Mouse (Mus musculus) embryo, embryonic 11.5 days (tissue): Measurements from ENCODE around the gene Hormad2.

Experiments used
- DNase-seq: peaks from one replicate; pipeline ENCODE4 v3.0.0-alpha.2; 2012; ENCODE audit warnings: low read depth, low spot score

The Hormad2 gene

GRCm38 (mm10) chr11:4440978-4441377 lies at the start of gene Hormad2:
Gene Hormad2, minus strand, starts transcription at chr11:4441105.
- no peak for DNase-seq

- DNase-seq = no peak
Observed at GRCm38 (mm10) chr11:4489207-4489606, 48.3 kb upstream of the Hormad2 start.

- no peak for DNase-seq
Observed at GRCm38 (mm10) chr11:4488798-4489197, 47.9 kb upstream of the Hormad2 start.

DNA sequence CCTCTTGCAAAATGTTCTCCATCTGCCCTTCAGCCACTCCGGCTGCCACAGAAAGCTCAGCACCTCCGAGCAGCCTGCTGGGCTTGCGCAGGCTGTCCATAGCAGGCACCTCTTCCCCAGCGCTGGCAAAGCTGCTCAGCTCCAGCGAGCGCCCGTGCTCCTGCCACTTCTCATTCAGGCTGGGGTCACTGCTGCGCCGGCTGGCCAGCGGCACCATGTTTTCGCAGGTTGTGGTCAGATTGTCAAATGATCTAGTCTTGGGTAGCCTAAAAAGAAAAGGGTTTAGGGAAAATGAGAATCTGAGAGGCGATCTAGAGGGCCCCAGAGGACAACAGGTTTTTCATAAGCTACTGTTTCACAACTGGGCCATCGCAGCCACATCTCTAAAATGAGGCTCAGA lies 47.5 kb upstream of the Hormad2 start:
- no peak for DNase-seq

DNA sequence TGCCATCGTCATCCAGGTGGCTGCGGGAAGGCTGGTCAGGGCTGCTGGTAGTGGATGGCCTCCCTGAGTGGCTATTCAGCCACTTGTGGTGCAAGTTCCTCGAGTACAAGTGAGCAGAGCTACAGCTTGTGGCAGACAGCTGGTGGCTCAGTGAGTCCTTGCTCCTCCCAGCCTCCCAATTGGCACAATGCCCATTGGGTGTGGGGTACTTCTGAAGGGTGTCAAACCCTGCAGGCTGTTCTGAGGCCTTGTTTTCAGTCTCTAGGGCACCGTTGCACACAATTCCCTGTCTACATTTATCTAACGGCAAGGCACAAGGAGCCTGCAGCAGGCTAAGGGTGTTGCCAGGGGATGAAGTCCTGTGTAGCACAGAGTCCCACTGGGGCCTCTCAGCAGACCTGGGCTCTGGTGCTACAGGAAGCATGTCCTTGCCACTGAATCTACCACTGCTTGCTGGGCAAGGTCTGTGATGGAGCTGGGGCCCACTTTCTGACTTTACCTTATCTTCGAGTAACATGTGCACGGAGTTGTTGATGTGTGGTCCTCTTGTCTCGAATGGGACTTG lies 46.6 kb upstream of the Hormad2 start:
- no peak for DNase-seq

- DNase-seq = no peak
Observed at GRCm38 (mm10) chr11:4484541-4484940, 43.6 kb upstream of the Hormad2 start.

- DNase-seq = no peak
Observed at GRCm38 (mm10) chr11:4482641-4483040, 41.7 kb upstream of the Hormad2 start.

DNA sequence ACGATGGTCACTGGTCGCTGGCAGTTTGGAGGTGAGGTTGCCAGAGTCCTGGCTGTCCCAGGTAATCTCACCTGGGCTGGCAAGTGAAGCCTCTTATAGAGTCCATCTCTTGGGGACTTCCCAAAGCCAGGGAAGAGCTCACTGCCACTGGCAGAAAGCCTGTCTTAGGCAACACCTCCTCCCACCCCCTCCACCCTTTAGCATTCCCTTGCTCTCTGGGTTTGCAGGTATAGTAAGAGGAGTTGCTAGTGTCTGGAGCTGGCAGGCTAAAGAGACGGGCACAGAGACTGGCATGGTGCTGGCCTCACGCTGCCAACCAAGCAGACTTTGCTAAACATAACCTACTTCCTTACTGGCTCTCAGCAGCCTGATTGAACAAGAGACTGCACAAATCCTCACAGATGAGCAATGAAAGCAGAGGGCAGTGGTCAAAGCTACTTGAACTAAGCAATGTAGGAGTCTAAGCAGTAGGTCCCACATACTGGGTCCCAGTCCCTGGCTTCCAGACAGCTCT lies 35.3 kb upstream of the Hormad2 start:
- DNase-seq = no peak

DNA sequence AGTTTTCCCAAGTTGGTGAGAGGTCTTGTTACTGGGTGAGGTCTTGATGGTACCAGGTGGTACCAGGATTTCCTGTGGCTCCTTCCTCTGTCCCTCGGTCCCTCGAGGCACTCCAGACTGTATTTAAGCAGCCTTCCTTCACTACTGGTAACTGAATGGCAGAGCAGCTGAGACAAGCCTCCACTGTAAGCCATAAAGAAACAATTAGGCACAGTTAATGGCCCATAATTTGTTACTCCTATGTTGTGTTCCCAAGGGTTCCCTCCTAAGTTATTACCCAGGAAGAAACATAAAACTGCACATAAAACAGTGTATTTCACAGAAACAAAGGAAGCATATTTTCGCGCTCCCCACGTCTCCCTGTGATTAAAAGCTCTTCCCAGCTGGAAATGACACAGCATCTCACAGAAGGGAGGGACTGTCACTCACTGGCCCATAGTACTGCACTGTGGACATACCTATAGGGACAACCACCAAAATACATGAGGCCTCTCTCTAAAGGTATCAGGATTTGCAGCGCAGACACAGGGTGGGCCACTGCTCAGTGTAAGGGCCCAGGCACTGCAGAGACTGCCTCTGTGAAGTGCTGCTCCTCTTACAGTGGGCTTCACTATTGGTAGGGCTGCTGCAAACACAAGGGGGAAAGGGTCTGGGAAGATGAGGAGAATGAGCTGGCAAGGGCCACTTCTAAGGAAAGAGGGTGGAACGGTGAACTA lies 31.7 kb upstream of the Hormad2 start:
- no peak for DNase-seq

DNA sequence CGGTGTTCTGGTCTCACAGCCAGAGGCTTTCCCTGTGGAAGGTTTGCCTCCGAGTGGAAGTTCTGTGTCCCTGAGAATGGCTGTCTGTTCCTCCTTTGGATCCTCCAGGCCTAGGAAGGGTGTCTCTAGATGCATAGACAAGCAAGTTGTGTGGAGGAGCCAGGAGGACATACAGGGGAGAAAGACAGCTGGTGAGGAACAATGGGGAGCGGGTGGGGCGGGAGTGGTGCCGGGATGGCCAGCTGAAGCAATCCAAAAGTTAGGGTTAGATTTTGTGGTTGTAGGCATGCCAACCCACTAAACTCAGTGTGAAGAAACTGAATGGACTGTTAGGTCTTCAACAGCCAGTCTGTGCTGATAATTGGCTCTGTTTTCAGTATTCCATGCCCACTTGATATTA lies 30.8 kb upstream of the Hormad2 start:
- DNase-seq = no peak

DNA sequence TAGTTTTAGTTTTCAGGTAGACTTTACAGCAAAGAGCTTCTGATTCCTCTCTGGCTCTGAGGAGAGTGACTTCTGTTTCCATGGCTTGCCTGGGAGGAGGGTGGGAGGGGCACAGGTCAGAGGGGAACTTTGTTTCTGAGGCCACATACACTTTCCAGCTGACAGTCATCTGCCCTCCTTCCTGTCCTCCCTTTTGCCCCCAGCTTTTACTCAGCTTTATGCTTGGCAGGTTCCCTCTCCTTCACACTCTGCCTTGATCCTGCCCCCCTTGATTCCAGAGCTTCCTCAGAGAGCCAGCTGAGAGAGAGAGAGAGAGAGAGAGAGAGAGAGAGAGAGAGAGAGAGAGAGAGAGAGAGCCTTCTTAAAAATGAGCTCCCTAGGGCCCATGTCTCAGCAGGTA lies 30.3 kb upstream of the Hormad2 start:
- DNase-seq = no peak

- no peak for DNase-seq
Observed at GRCm38 (mm10) chr11:4469091-4469490, 28.2 kb upstream of the Hormad2 start.

DNA sequence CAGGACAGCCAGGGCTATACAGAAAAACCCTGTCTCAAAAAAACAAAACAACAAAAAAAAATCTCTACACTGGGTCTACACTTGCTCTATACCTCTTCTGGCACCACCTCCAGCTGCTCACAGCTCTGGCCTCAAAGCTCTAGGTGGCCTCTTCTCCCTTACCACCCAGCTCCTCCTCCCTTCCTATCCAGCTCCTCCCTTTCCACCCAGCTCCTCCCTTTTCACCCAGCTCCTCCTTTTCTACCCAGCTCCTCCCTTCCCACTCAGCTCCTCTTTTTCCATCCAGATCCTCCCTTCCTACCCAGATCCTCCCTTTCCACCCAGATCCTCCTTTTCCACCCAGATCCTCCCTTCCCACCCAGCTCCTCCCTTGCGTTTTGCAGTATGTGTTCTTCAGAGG lies 26.5 kb upstream of the Hormad2 start:
- DNase-seq = no peak

GRCm38 (mm10) chr11:4466191-4466590 lies 25.3 kb upstream of the Hormad2 start:
- DNase-seq = no peak

GRCm38 (mm10) chr11:4464616-4465015 lies 23.7 kb upstream of the Hormad2 start:
- DNase-seq = no peak

DNA sequence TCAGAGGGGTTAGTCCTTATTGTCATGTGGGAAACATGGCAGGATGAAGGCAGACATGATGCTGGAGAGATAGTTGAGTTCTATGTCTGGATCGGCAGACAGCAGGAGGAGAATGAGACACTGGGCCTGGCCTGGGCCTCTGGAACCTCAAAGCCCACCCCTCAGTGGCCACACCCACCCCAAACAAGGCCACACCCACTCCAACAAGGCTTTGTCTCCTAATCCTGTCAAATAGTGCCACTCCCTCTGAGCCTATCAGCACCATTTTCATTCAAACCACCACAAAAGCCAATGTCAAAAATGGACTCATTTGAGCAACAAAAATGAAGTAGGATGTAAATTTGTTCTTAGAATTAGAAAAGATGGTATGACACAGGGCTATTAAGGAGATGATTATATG lies 23.3 kb upstream of the Hormad2 start:
- DNase-seq = no peak

DNA sequence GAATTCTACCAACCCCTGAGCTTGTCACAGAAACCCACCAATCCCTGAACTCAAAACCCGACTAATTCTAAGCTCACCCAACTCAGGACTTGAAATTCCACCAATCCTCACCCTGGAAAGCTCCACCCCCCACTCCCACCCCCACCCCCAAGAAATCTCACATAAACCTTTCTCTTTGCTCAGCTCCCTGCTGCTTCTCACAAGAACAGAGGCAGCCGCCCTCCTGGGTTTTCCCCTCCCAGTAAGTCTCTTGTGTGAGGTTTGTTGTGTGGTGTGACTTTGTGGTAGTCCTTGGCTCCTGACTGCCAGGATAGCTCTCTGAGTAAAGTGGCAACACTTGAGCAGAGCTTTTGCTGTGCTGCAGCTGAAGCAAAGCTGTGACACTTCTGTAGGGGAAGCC lies 22.0 kb upstream of the Hormad2 start:
- DNase-seq = no peak

DNA sequence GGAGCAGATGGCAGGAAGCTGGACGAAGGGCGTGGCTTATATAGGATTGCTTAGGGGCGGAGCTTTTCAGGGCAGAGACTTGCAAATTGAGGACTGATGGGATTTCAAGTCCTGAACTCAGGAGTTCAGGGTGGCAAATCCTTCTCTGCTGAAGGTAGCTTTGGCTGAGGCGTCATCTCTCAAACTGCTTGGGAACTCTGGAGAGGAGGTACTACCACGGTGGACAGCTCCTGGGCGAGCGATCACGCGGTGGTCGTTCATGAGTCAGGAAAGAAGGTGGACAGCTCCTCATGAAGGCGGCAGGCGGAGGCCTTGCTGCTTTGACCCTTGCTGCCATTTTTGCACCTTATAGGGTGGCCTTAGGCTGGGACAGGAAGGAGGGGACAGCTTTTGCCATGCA lies 20.2 kb upstream of the Hormad2 start:
- no peak for DNase-seq

- DNase-seq = no peak
Observed at GRCm38 (mm10) chr11:4460615-4461014, 19.7 kb upstream of the Hormad2 start.

DNA sequence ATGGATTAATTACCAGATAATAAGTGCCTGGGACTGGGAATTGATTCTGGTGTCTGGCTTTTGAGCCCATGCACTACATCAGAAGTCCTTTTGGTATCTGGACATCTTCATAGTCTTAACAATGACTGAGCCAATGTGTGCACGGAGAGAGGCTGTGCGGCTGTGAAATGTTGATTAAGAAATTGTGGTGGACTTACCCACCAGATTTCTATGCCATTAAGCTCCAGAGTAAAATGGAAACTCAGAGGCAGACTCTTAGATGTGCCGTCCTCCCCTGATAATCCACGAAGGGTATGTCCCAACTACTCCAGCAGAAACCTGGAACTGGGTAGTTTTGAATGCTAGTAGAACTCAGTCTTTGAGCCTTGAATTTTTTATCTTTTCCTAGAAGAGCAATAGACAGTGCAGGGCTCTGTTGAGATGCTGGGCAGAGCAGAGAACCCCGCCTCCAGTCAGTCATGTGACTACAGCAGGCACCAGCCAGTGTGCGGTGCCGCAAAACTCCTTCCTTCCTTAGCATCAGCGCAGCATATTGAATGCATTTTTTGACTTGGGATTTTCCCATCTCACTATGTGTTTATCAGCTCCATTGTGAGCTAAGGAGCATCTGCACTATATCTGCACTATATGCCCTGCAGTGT lies 14.1 kb upstream of the Hormad2 start:
- DNase-seq = no peak

DNA sequence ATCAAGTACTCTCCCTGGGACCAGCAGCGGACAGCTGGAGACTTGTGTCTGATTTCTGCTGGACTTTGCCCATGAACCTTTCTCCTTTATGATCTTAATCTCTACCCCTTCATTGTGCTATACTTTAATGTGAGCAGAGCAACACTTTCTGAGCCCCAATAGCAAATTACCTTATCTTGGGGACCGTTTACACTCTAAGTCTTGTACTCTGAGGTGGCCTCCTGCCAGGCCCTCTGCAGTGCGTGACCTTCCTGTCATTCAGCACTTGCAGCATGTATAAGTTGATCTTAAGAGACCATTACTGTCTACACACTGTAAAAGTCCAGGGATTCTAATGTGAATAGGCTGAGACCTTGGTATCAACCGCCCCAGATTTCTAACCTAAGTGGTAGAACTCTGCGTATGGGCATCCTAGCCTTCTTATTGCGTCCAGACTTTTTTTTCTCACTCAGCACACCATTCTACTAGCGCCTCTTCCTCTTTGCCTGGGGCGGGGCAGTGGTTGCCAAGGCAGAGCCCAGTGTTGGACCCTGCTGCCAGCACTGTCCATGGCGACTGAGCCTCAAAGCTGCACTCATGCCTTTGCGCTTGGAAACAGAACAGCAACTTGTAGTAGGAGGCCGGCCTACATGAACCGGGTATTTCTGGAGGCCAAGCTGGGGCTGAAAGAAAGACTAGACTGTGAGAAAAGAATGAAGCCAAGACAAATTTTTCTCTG lies 11.7 kb upstream of the Hormad2 start:
- DNase-seq = no peak

DNA sequence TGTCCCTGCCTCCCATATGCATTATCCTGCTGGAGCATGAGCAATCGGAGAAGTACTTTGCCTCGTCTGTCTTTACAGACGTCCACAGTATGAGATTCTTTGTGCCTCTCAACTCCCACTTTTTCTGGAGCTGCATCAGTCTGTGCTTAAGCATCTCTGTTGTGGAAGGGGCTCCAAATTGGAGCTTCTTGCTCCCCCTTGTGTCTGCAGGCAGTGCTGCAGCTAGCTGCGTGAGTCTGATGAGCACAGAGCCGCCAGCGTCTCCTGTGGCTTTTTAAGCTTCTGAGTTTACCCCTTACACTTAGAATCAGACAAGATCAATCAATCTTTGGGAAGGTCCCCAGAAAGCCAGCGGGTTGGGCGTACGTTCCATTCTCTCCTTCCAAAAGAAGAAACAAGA lies 10.2 kb upstream of the Hormad2 start:
- DNase-seq = peak; percentile 55
